ENCODE assay signal across 8 mouse cellular contexts in genomic region chr6:136809673-136810072, GRCm38 (mm10). TPM values are rescaled to one million over a fixed set of nuclear protein-coding genes. Genes with fewer than 3 reads are reported as not detected.
DNase-seq lines count a peak whose midpoint lies in the region; ATAC-seq lines count a peak whose summit lies in the region.
"Had no signal": no experiment of that assay in that cellular context is flagged by ENCODE, and none has a peak within 500 bp of the region (broad histone marks: within the 10 kb centered on the region; RNA-seq: fewer than 3 reads in every experiment).

No protein-coding gene starts in this region.

- no peak overlapping the region for H3K27ac ChIP-seq in lung, embryonic 16.5 days (ENCODE audit: low read length)
- no peak overlapping the region for H3K27ac ChIP-seq in embryonic facial prominence, embryonic 14.5 days (replicated peaks; ENCODE audit: low read depth, low read length)
- peak overlapping the region; percentile 9; the same call in 1 of the 2 replicates for H3K27ac ChIP-seq in intestine, embryonic 16.5 days (ENCODE audit: low read length)
- H3K27ac ChIP-seq in neural tube, embryonic 15.5 days (replicated peaks), result no peak overlapping the region

- ATAC-seq in lung, embryonic 16.5 days (ENCODE audit: low read depth), result no peak
- no peak for ATAC-seq in embryonic facial prominence, embryonic 14.5 days (ENCODE audit: low read depth)
- ATAC-seq in intestine, embryonic 16.5 days, result no peak
- ATAC-seq in neural tube, embryonic 15.5 days (ENCODE audit: low FRiP score), result no peak
- no peak for ATAC-seq in frontal cortex, adult (ENCODE audit: low TSS enrichment)

- no peaks in the 10 kb centered on the region for H3K9me3 ChIP-seq in lung, embryonic 16.5 days (ENCODE audit: control insufficient read depth, low read length)
- no peaks in the 10 kb centered on the region for H3K9me3 ChIP-seq in embryonic facial prominence, embryonic 14.5 days (ENCODE audit: control insufficient read depth, low read length)
- no peaks in the 10 kb centered on the region for H3K9me3 ChIP-seq in intestine, embryonic 16.5 days (ENCODE audit: control insufficient read depth, low read length)
- H3K9me3 ChIP-seq in neural tube, embryonic 15.5 days (replicated peaks), result no peaks in the 10 kb centered on the region

- H3K4me1 ChIP-seq in lung, embryonic 16.5 days (replicated peaks; ENCODE audit: control insufficient read depth, insufficient read depth, low read length), result peaks cover 11% of the 10 kb centered on the region
- peaks cover 16% of the 10 kb centered on the region for H3K4me1 ChIP-seq in embryonic facial prominence, embryonic 14.5 days (ENCODE audit: control insufficient read depth, insufficient read depth, low read length)
- peaks cover 25% of the 10 kb centered on the region for H3K4me1 ChIP-seq in intestine, embryonic 16.5 days (ENCODE audit: control insufficient read depth, insufficient read depth, low read length)
- peaks cover 25% of the 10 kb centered on the region for H3K4me1 ChIP-seq in neural tube, embryonic 15.5 days

- H3K36me3 ChIP-seq in lung, embryonic 16.5 days (ENCODE audit: control insufficient read depth, insufficient read depth, low read length), result peaks cover 18% of the 10 kb centered on the region
- peaks cover 27% of the 10 kb centered on the region for H3K36me3 ChIP-seq in embryonic facial prominence, embryonic 14.5 days (ENCODE audit: control insufficient read depth, insufficient read depth, low read length)
- peaks cover 14% of the 10 kb centered on the region for H3K36me3 ChIP-seq in intestine, embryonic 16.5 days (ENCODE audit: control insufficient read depth, insufficient read depth, low read length)
- H3K36me3 ChIP-seq in neural tube, embryonic 15.5 days, result peaks cover 27% of the 10 kb centered on the region

- peak overlapping the region; percentile 95 for H3K4me2 ChIP-seq in lung, embryonic 16.5 days (ENCODE audit: low read depth, low read length)
- H3K4me2 ChIP-seq in embryonic facial prominence, embryonic 14.5 days (ENCODE audit: low read depth, low read length), result peak overlapping the region; percentile 95
- H3K4me2 ChIP-seq in intestine, embryonic 16.5 days (ENCODE audit: low read depth, low read length), result peak overlapping the region; percentile 87
- peak overlapping the region; percentile 81 for H3K4me2 ChIP-seq in neural tube, embryonic 15.5 days

- no peaks in the 10 kb centered on the region for H3K27me3 ChIP-seq in lung, embryonic 16.5 days (ENCODE audit: control insufficient read depth, insufficient read depth, low read depth, low read length)
- no peaks in the 10 kb centered on the region for H3K27me3 ChIP-seq in embryonic facial prominence, embryonic 14.5 days (replicated peaks; ENCODE audit: control insufficient read depth, insufficient read depth, low read length)
- H3K27me3 ChIP-seq in intestine, embryonic 16.5 days (replicated peaks; ENCODE audit: control insufficient read depth, insufficient read depth, low read length), result no peaks in the 10 kb centered on the region
- no peaks in the 10 kb centered on the region for H3K27me3 ChIP-seq in neural tube, embryonic 15.5 days (replicated peaks)

- peak overlapping the region; percentile 83 for H3K4me3 ChIP-seq in lung, embryonic 16.5 days (ENCODE audit: low read length)
- H3K4me3 ChIP-seq in embryonic facial prominence, embryonic 14.5 days (ENCODE audit: low read depth, low read length), result peak overlapping the region; percentile 78
- H3K4me3 ChIP-seq in intestine, embryonic 16.5 days (ENCODE audit: low read length), result peak overlapping the region; percentile 86
- H3K4me3 ChIP-seq in neural tube, embryonic 15.5 days (replicated peaks), result peak overlapping the region; percentile 90

- peak overlapping the region; percentile 80; the same call in 1 of the 2 replicates for H3K9ac ChIP-seq in lung, embryonic 16.5 days (ENCODE audit: low read length)
- H3K9ac ChIP-seq in embryonic facial prominence, embryonic 14.5 days (ENCODE audit: low read depth, low read length), result peak overlapping the region; percentile 73; the same call in 1 of the 2 replicates
- H3K9ac ChIP-seq in intestine, embryonic 16.5 days (ENCODE audit: low read depth, low read length), result peak overlapping the region; percentile 84
- H3K9ac ChIP-seq in neural tube, embryonic 15.5 days (replicated peaks), result no peak overlapping the region

- DNase-seq in lung, postnatal 4 days, result no peak
- DNase-seq in embryonic facial prominence, embryonic 14.5 days (ENCODE audit: low spot score), result no peak
- no peak for DNase-seq in gastrocnemius, postnatal 10 days

- 51% methylated on average over 13 of the region's 13 CpGs for WGBS in lung, embryonic 16.5 days
- WGBS in embryonic facial prominence, embryonic 14.5 days, result 62% methylated on average over 13 of the region's 13 CpGs
- WGBS in intestine, embryonic 16.5 days, result 66% methylated on average over 13 of the region's 13 CpGs
- 84% methylated on average over 13 of the region's 13 CpGs for WGBS in neural tube, embryonic 15.5 days

RNA-seq across cellular contexts. Expression of gene H2afj, which starts 1.6 kb away (rescaled TPM):
- polyA plus RNA-seq in lung, embryonic 16.5 days (2015; fragmentation: Nextera tagmentation; extraction: Ambion mirVana), result 121 and 141 TPM in 2 replicates
- 93.2 and 98.2 TPM in 2 replicates for polyA plus RNA-seq in embryonic facial prominence, embryonic 14.5 days (2014; fragmentation: Nextera tagmentation; extraction: Ambion mirVana)
- 217 and 222 TPM in 2 replicates for polyA plus RNA-seq in intestine, embryonic 16.5 days (2015; fragmentation: Nextera tagmentation; extraction: Ambion mirVana)
- 106 and 119 TPM in 2 replicates for polyA plus RNA-seq in neural tube, embryonic 15.5 days (2015; fragmentation: Nextera tagmentation; extraction: Ambion mirVana)
- total RNA-seq in gastrocnemius, postnatal 10 days (2021), result 10 to 100 TPM; 16.3 to 17.6 TPM

RNA-seq across cellular contexts. Expression of gene Hist4h4, which starts 5.5 kb away (rescaled TPM):
- polyA plus RNA-seq in lung, embryonic 16.5 days (2015; fragmentation: Nextera tagmentation; extraction: Ambion mirVana), result 0.93 and 1.1 TPM in 2 replicates
- polyA plus RNA-seq in embryonic facial prominence, embryonic 14.5 days (2014; fragmentation: Nextera tagmentation; extraction: Ambion mirVana), result 0.64 and 1.1 TPM in 2 replicates
- polyA plus RNA-seq in intestine, embryonic 16.5 days (2015; fragmentation: Nextera tagmentation; extraction: Ambion mirVana), result 0.40 and 0.49 TPM in 2 replicates
- polyA plus RNA-seq in neural tube, embryonic 15.5 days (2015; fragmentation: Nextera tagmentation; extraction: Ambion mirVana), result 0.43 and 0.44 TPM in 2 replicates
- 10 to 100 TPM; 19.9 to 21.8 TPM for total RNA-seq in gastrocnemius, postnatal 10 days (2021)

RNA-seq across cellular contexts. Expression of gene BC049715, which starts 17.8 kb away (rescaled TPM):
- 0.87 and 1.7 TPM in 2 replicates for polyA plus RNA-seq in lung, embryonic 16.5 days (2015; fragmentation: Nextera tagmentation; extraction: Ambion mirVana)
- polyA plus RNA-seq in embryonic facial prominence, embryonic 14.5 days (2014; fragmentation: Nextera tagmentation; extraction: Ambion mirVana), result 1.1 and 1.7 TPM in 2 replicates
- 0.65 and 0.93 TPM in 2 replicates for polyA plus RNA-seq in intestine, embryonic 16.5 days (2015; fragmentation: Nextera tagmentation; extraction: Ambion mirVana)
- 1.5 and 2.8 TPM in 2 replicates for polyA plus RNA-seq in neural tube, embryonic 15.5 days (2015; fragmentation: Nextera tagmentation; extraction: Ambion mirVana)
- under 1 TPM; 0.38 to 0.65 TPM for total RNA-seq in gastrocnemius, postnatal 10 days (2021)

RNA-seq across cellular contexts. Expression of gene Wbp11, which starts 18.4 kb away (rescaled TPM):
- polyA plus RNA-seq in lung, embryonic 16.5 days (2015; fragmentation: Nextera tagmentation; extraction: Ambion mirVana), result 91.1 and 107 TPM in 2 replicates
- polyA plus RNA-seq in embryonic facial prominence, embryonic 14.5 days (2014; fragmentation: Nextera tagmentation; extraction: Ambion mirVana), result 94.3 and 94.7 TPM in 2 replicates
- polyA plus RNA-seq in intestine, embryonic 16.5 days (2015; fragmentation: Nextera tagmentation; extraction: Ambion mirVana), result 82.1 and 82.3 TPM in 2 replicates
- 71.1 and 80.0 TPM in 2 replicates for polyA plus RNA-seq in neural tube, embryonic 15.5 days (2015; fragmentation: Nextera tagmentation; extraction: Ambion mirVana)
- 10 to 100 TPM; 64.9 to 69.1 TPM for total RNA-seq in gastrocnemius, postnatal 10 days (2021)

RNA-seq across cellular contexts. Expression of gene Smco3, which starts 25.6 kb away (rescaled TPM):
- 3.3 and 3.5 TPM in 2 replicates for polyA plus RNA-seq in lung, embryonic 16.5 days (2015; fragmentation: Nextera tagmentation; extraction: Ambion mirVana)
- 2.5 and 2.8 TPM in 2 replicates for polyA plus RNA-seq in embryonic facial prominence, embryonic 14.5 days (2014; fragmentation: Nextera tagmentation; extraction: Ambion mirVana)
- polyA plus RNA-seq in intestine, embryonic 16.5 days (2015; fragmentation: Nextera tagmentation; extraction: Ambion mirVana), result 2.4 and 2.6 TPM in 2 replicates
- polyA plus RNA-seq in neural tube, embryonic 15.5 days (2015; fragmentation: Nextera tagmentation; extraction: Ambion mirVana), result 2.5 and 3.0 TPM in 2 replicates
- total RNA-seq in gastrocnemius, postnatal 10 days (2021), result 1 to 10 TPM in 1 of 2 experiments, under 1 TPM in 1; 0.77 to 1.7 TPM
- total RNA-seq: liver, adult 2 months had no signal
- polyA plus RNA-seq: liver, adult 2 months had no signal
